Mouse (Mus musculus): ENCODE data around the gene Elovl7. TPM values are rescaled to one million over a fixed set of nuclear protein-coding genes. Genes with fewer than 3 reads are reported as not detected.

The Elovl7 gene
- polyA plus RNA-seq (2014; fragmentation: Nextera tagmentation; extraction: Ambion mirVana) = 24.6 and 26.5 TPM in 2 replicates

GRCm38 (mm10) chr13:108214081-108214484 is at the start of gene Elovl7:
TSS of gene Elovl7 (plus strand) at chr13:108214404.
- Histone ChIP-seq H3K36me3 (ENCODE audit: control insufficient read depth, insufficient read depth, low read length) (no peaks in the 10 kb centered on the region), H3K4me3 (ENCODE audit: low read depth, low read length) (peak within 1 kb of the TSS; percentile 65), H3K27ac (ENCODE audit: low read length) (peak within 1 kb of the TSS; percentile 44; the same call in 1 of the 2 replicates), H3K4me2 (replicated peaks; ENCODE audit: low read depth, low read length) (peak within 1 kb of the TSS; percentile 98), H3K27me3 (ENCODE audit: control insufficient read depth, insufficient read depth, low read length) (peaks cover 2% of the 10 kb centered on the region; the same call in 1 of the 2 replicates), H3K9me3 (ENCODE audit: control insufficient read depth, low read depth, low read length) (no peaks in the 10 kb centered on the region), H3K9ac (replicated peaks; ENCODE audit: low read depth, low read length) (peak within 1 kb of the TSS; percentile 69), H3K4me1 (ENCODE audit: control insufficient read depth, insufficient read depth, low read length) (0 out of 2 replicates have a peak, but pooled peaks cover 2% of the 10 kb centered on the region)
- 1% methylated on average over 23 of the region's 40 CpGs for WGBS
- peak; percentile 95 for ATAC-seq (ENCODE audit: insufficient number of reproducible peaks, insufficient read depth, low FRiP score, low read depth)

- H3K4me1 ChIP-seq (ENCODE audit: control insufficient read depth, insufficient read depth, low read length) = peaks cover 3% of the 10 kb centered on the region
- H3K9ac ChIP-seq (replicated peaks; ENCODE audit: low read depth, low read length) = no peak overlapping the region
- H3K4me2 ChIP-seq (replicated peaks; ENCODE audit: low read depth, low read length) = no peak overlapping the region
- no peaks in the 10 kb centered on the region for H3K27me3 ChIP-seq (ENCODE audit: control insufficient read depth, insufficient read depth, low read length)
- WGBS = 88% methylated on average over 3 of the region's 3 CpGs
- H3K27ac ChIP-seq (ENCODE audit: low read length) = no peak overlapping the region
- ATAC-seq (ENCODE audit: insufficient number of reproducible peaks, insufficient read depth, low FRiP score, low read depth) = no peak
- H3K9me3 ChIP-seq (ENCODE audit: control insufficient read depth, low read depth, low read length) = no peaks in the 10 kb centered on the region
- H3K4me3 ChIP-seq (ENCODE audit: low read depth, low read length) = no peak overlapping the region
- peaks cover 12% of the 10 kb centered on the region for H3K36me3 ChIP-seq (ENCODE audit: control insufficient read depth, insufficient read depth, low read length)
Measured at GRCm38 (mm10) chr13:108164621-108165020, 49.6 kb upstream of the Elovl7 start.

GRCm38 (mm10) chr13:108170002-108170401 is 44.2 kb upstream of the Elovl7 start:
- no peak overlapping the region for H3K27ac ChIP-seq (ENCODE audit: low read length)
- no peaks in the 10 kb centered on the region for H3K27me3 ChIP-seq (ENCODE audit: control insufficient read depth, insufficient read depth, low read length)
- no peaks in the 10 kb centered on the region for H3K4me1 ChIP-seq (ENCODE audit: control insufficient read depth, insufficient read depth, low read length)
- H3K4me3 ChIP-seq (ENCODE audit: low read depth, low read length) = no peak overlapping the region
- ATAC-seq (ENCODE audit: insufficient number of reproducible peaks, insufficient read depth, low FRiP score, low read depth) = no peak
- no peaks in the 10 kb centered on the region for H3K9me3 ChIP-seq (ENCODE audit: control insufficient read depth, low read depth, low read length)
- H3K4me2 ChIP-seq (replicated peaks; ENCODE audit: low read depth, low read length) = no peak overlapping the region
- WGBS = 98% methylated on average over 1 of the region's 1 CpGs
- peaks cover 6% of the 10 kb centered on the region; the same call in 1 of the 2 replicates for H3K36me3 ChIP-seq (ENCODE audit: control insufficient read depth, insufficient read depth, low read length)
- H3K9ac ChIP-seq (replicated peaks; ENCODE audit: low read depth, low read length) = no peak overlapping the region

- no peak overlapping the region for H3K9ac ChIP-seq (replicated peaks; ENCODE audit: low read depth, low read length)
- peaks cover 6% of the 10 kb centered on the region; the same call in 1 of the 2 replicates for H3K36me3 ChIP-seq (ENCODE audit: control insufficient read depth, insufficient read depth, low read length)
- no peaks in the 10 kb centered on the region for H3K9me3 ChIP-seq (ENCODE audit: control insufficient read depth, low read depth, low read length)
- no peak overlapping the region for H3K4me2 ChIP-seq (replicated peaks; ENCODE audit: low read depth, low read length)
- H3K27me3 ChIP-seq (ENCODE audit: control insufficient read depth, insufficient read depth, low read length) = no peaks in the 10 kb centered on the region
- no peak for ATAC-seq (ENCODE audit: insufficient number of reproducible peaks, insufficient read depth, low FRiP score, low read depth)
- no peak overlapping the region for H3K4me3 ChIP-seq (ENCODE audit: low read depth, low read length)
- H3K27ac ChIP-seq (ENCODE audit: low read length) = no peak overlapping the region
- WGBS = 90% methylated on average over 8 of the region's 8 CpGs
- H3K4me1 ChIP-seq (ENCODE audit: control insufficient read depth, insufficient read depth, low read length) = no peaks in the 10 kb centered on the region
Measured at GRCm38 (mm10) chr13:108170511-108170910, 43.7 kb upstream of the Elovl7 start.

GRCm38 (mm10) chr13:108179618-108180017 is 34.6 kb upstream of the Elovl7 start:
- peaks cover 27% of the 10 kb centered on the region for H3K36me3 ChIP-seq (ENCODE audit: control insufficient read depth, insufficient read depth, low read length)
- no peaks in the 10 kb centered on the region for H3K9me3 ChIP-seq (ENCODE audit: control insufficient read depth, low read depth, low read length)
- H3K4me1 ChIP-seq (ENCODE audit: control insufficient read depth, insufficient read depth, low read length) = no peaks in the 10 kb centered on the region
- H3K4me3 ChIP-seq (ENCODE audit: low read depth, low read length) = no peak overlapping the region
- H3K27me3 ChIP-seq (ENCODE audit: control insufficient read depth, insufficient read depth, low read length) = no peaks in the 10 kb centered on the region
- 79% methylated on average over 8 of the region's 8 CpGs for WGBS
- no peak for ATAC-seq (ENCODE audit: insufficient number of reproducible peaks, insufficient read depth, low FRiP score, low read depth)
- H3K9ac ChIP-seq (replicated peaks; ENCODE audit: low read depth, low read length) = no peak overlapping the region
- H3K4me2 ChIP-seq (replicated peaks; ENCODE audit: low read depth, low read length) = no peak overlapping the region
- no peak overlapping the region for H3K27ac ChIP-seq (ENCODE audit: low read length)

GRCm38 (mm10) chr13:108180821-108181220 is 33.4 kb upstream of the Elovl7 start:
- Histone ChIP-seq H3K9ac (replicated peaks; ENCODE audit: low read depth, low read length) (no peak overlapping the region), H3K4me2 (replicated peaks; ENCODE audit: low read depth, low read length) (no peak overlapping the region), H3K4me3 (ENCODE audit: low read depth, low read length) (no peak overlapping the region), H3K36me3 (ENCODE audit: control insufficient read depth, insufficient read depth, low read length) (peaks cover 34% of the 10 kb centered on the region), H3K27ac (ENCODE audit: low read length) (no peak overlapping the region), H3K4me1 (ENCODE audit: control insufficient read depth, insufficient read depth, low read length) (no peaks in the 10 kb centered on the region), H3K27me3 (ENCODE audit: control insufficient read depth, insufficient read depth, low read length) (no peaks in the 10 kb centered on the region), H3K9me3 (ENCODE audit: control insufficient read depth, low read depth, low read length) (no peaks in the 10 kb centered on the region)
- 87% methylated on average over 5 of the region's 5 CpGs for whole genome bisulfite sequencing
- no peak for ATAC-seq (ENCODE audit: insufficient number of reproducible peaks, insufficient read depth, low FRiP score, low read depth)

GRCm38 (mm10) chr13:108184743-108185255 is 29.4 kb upstream of the Elovl7 start:
- no peaks in the 10 kb centered on the region for H3K4me1 ChIP-seq (ENCODE audit: control insufficient read depth, insufficient read depth, low read length)
- H3K36me3 ChIP-seq (ENCODE audit: control insufficient read depth, insufficient read depth, low read length) = peaks cover 21% of the 10 kb centered on the region
- no peaks in the 10 kb centered on the region for H3K27me3 ChIP-seq (ENCODE audit: control insufficient read depth, insufficient read depth, low read length)
- H3K27ac ChIP-seq (ENCODE audit: low read length) = no peak overlapping the region
- H3K9me3 ChIP-seq (ENCODE audit: control insufficient read depth, low read depth, low read length) = no peaks in the 10 kb centered on the region
- H3K9ac ChIP-seq (replicated peaks; ENCODE audit: low read depth, low read length) = no peak overlapping the region
- no peak overlapping the region for H3K4me3 ChIP-seq (ENCODE audit: low read depth, low read length)
- ATAC-seq (ENCODE audit: insufficient number of reproducible peaks, insufficient read depth, low FRiP score, low read depth) = no peak
- H3K4me2 ChIP-seq (replicated peaks; ENCODE audit: low read depth, low read length) = no peak overlapping the region

GRCm38 (mm10) chr13:108185530-108185929 is 28.7 kb upstream of the Elovl7 start:
- Histone ChIP-seq H3K9ac (replicated peaks; ENCODE audit: low read depth, low read length) (no peak overlapping the region), H3K36me3 (ENCODE audit: control insufficient read depth, insufficient read depth, low read length) (peaks cover 21% of the 10 kb centered on the region), H3K27me3 (ENCODE audit: control insufficient read depth, insufficient read depth, low read length) (no peaks in the 10 kb centered on the region), H3K4me3 (ENCODE audit: low read depth, low read length) (no peak overlapping the region), H3K4me1 (ENCODE audit: control insufficient read depth, insufficient read depth, low read length) (no peaks in the 10 kb centered on the region), H3K27ac (ENCODE audit: low read length) (no peak overlapping the region), H3K4me2 (replicated peaks; ENCODE audit: low read depth, low read length) (no peak overlapping the region), H3K9me3 (ENCODE audit: control insufficient read depth, low read depth, low read length) (no peaks in the 10 kb centered on the region)
- ATAC-seq (ENCODE audit: insufficient number of reproducible peaks, insufficient read depth, low FRiP score, low read depth) = no peak
- 90% methylated on average over 3 of the region's 3 CpGs for WGBS

- Histone ChIP-seq H3K9ac (replicated peaks; ENCODE audit: low read depth, low read length) (no peak overlapping the region), H3K9me3 (ENCODE audit: control insufficient read depth, low read depth, low read length) (no peaks in the 10 kb centered on the region), H3K4me3 (ENCODE audit: low read depth, low read length) (no peak overlapping the region), H3K4me1 (ENCODE audit: control insufficient read depth, insufficient read depth, low read length) (no peaks in the 10 kb centered on the region), H3K27me3 (ENCODE audit: control insufficient read depth, insufficient read depth, low read length) (no peaks in the 10 kb centered on the region), H3K36me3 (ENCODE audit: control insufficient read depth, insufficient read depth, low read length) (peaks cover 14% of the 10 kb centered on the region), H3K4me2 (replicated peaks; ENCODE audit: low read depth, low read length) (no peak overlapping the region), H3K27ac (ENCODE audit: low read length) (no peak overlapping the region)
- no peak for ATAC-seq (ENCODE audit: insufficient number of reproducible peaks, insufficient read depth, low FRiP score, low read depth)
- 89% methylated on average over 4 of the region's 4 CpGs for WGBS
Measured at GRCm38 (mm10) chr13:108187994-108188393, 26.2 kb upstream of the Elovl7 start.

Measured in stomach, embryonic 14.5 days (tissue).